Mouse (Mus musculus) C2C12 (cell line): ENCODE data around the gene Krtap10-10. TPM values are rescaled to one million over a fixed set of nuclear protein-coding genes. Genes with fewer than 3 reads are reported as not detected.
A peak's percentile ranks its signal among the peaks of the same experiment; 100 is the strongest.

Experiments used
- H3K27me3 ChIP-seq: one replicate; pipeline ENCODE4 v1.6.1; 2011; ENCODE audit not compliant: control insufficient read depth, insufficient read depth, insufficient read length
- H3K36me3 ChIP-seq: one replicate; pipeline ENCODE4 v1.6.1; 2011; ENCODE audit not compliant: control insufficient read depth, insufficient read depth
- H3K4me3 ChIP-seq: one replicate; pipeline ENCODE4 v1.5.1; 2011; ENCODE audit warnings: mild to moderate bottlenecking, control low read depth; ENCODE audit not compliant: poor library complexity, insufficient read depth, severe bottlenecking
- H3K79me2 ChIP-seq: one replicate; pipeline ENCODE4 v1.6.1; 2011; ENCODE audit not compliant: control insufficient read depth, insufficient read depth
- H3K79me3 ChIP-seq: one replicate; pipeline ENCODE4 v1.6.1; 2011; ENCODE audit warnings: low read depth, control low read depth
- H3ac ChIP-seq: one replicate; pipeline ENCODE3; 2011; ENCODE audit warnings: low read depth; ENCODE audit not compliant: control insufficient read depth, insufficient read length
- CEBPB ChIP-seq: IDR thresholded peaks from one replicate; pipeline ENCODE4 v1.6.1; 2011; ENCODE audit warnings: low read depth, mild to moderate bottlenecking, control low read depth, moderate library complexity
- CTCF ChIP-seq: IDR thresholded peaks from one replicate; pipeline ENCODE4 v1.5.1; 2011; ENCODE audit not compliant: control insufficient read depth, insufficient read depth, insufficient read length
- FOSL1 ChIP-seq: IDR thresholded peaks from one replicate; pipeline ENCODE4 v1.8.0; 2011; ENCODE audit warnings: mild to moderate bottlenecking, low read length; ENCODE audit not compliant: poor library complexity, insufficient read depth, severe bottlenecking
- MAX ChIP-seq: IDR thresholded peaks from one replicate; pipeline ENCODE4 v1.6.1; 2011; ENCODE audit warnings: mild to moderate bottlenecking, control low read depth
- MYOD1 ChIP-seq: IDR thresholded peaks from one replicate; pipeline ENCODE4 v1.6.1; 2011; ENCODE audit warnings: low read depth; ENCODE audit not compliant: control insufficient read depth, insufficient read length
- MYOG ChIP-seq: IDR thresholded peaks from one replicate; pipeline ENCODE4 v1.6.1; 2011; ENCODE audit not compliant: control insufficient read depth, insufficient read length; ENCODE audit errors: extremely low read depth
- USF1 ChIP-seq: IDR thresholded peaks from one replicate; pipeline ENCODE4 v1.6.1; 2011; ENCODE audit warnings: low read depth, mild to moderate bottlenecking, control low read depth, moderate library complexity
- polyA plus RNA-seq: library from polyadenylated mRNA; unstranded; fragments of >200 nt; fragmentation: generic; extraction: Trizol; gene quantifications from one replicate; pipeline ENCODE4 v1.2.1, GENCODE M21; 2012; ENCODE audit warnings: missing spikeins

Krtap10-10 gene
- polyA plus RNA-seq, 1 experiment, result not detected

DNA sequence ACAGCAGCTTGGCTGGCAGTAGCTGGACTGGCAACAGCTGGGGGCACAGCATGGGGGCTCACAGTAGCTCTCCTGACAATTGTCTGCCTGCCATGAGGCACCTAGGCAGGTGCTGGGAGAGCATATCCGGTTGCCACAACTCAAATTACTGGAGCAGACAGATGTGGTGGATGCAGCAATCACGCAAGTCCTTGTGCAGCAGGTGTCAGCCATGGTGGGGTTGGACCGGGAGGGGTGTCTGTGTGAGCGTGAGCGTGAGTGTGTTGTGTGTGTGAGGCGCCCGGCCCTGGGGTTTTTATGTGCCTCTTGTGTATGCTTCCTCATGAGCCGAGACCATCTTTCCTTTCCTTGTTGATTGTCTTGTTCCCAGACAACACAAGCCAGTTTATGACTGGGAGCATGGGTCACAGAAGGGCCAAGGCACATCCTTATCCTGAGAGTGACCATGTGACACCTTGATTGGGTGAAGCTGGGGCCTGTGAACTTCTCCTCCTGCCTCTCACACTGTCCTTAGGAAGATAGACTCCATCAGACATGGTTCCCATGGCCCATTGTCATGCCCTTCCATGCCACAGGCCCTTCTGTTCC, 36.7 kb upstream of the Krtap10-10 start, which contains the start of gene Gm19668:
Gene Gm19668, minus strand, starts transcription at position 213 of the 588 bp plus-strand sequence.
- peak; percentile 19 for TF ChIP-seq MYOD1
- no peak for TF ChIP-seq FOSL1
- H3K27me3 ChIP-seq, result peaks cover 7% of the 10 kb centered on the region
- H3K79me2 ChIP-seq, result no peaks in the 10 kb centered on the region
- H3K4me3 ChIP-seq, result no peak within 1 kb of the TSS
- no peaks in the 10 kb centered on the region for H3K79me3 ChIP-seq
- H3K36me3 ChIP-seq, result no peaks in the 10 kb centered on the region
- no peak within 1 kb of the TSS for H3ac ChIP-seq

- Histone ChIP-seq H3K36me3 (no peaks in the 10 kb centered on the region), H3K4me3 (no peak overlapping the region), H3K27me3 (no peaks in the 10 kb centered on the region), H3K79me2 (no peaks in the 10 kb centered on the region), H3ac (no peak overlapping the region), H3K79me3 (no peaks in the 10 kb centered on the region)
- TF ChIP-seq FOSL1 (no peak), MYOD1 (no peak), CEBPB (no peak), CTCF (no peak), MYOG (no peak), MAX (no peak), USF1 (no peak)
Observed at GRCm38 (mm10) chr10:77804095-77804494, 31.7 kb upstream of the Krtap10-10 start.

DNA sequence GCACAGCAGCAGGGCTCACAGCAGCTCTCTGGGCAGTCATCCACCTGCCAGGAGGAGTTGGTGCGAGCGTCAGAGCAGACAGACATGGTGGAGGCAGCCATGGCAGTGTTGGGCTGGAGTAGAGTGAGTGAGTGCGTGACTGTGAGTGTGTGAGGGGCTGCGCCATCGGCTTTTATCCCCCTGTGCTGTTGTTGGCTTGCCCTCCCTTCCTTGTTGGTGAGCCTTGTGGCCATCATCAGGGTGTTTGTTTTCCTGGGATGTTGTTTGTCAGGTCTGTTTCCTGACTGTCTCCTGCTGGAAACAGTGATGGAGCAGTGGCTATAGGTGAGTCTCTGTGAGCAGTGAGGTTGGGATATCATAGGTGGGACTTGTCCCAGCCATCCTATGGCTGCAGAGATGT, 24.0 kb upstream of the Krtap10-10 start, which contains the start of gene Gm9507:
Gene Gm9507, minus strand, starts transcription at position 101 of the 400 bp plus-strand sequence.
- TF ChIP-seq MYOD1, result no peak
- TF ChIP-seq FOSL1, result no peak
- no peak for TF ChIP-seq MAX
- no peak for TF ChIP-seq CEBPB
- TF ChIP-seq MYOG, result no peak
- no peak for TF ChIP-seq USF1
- TF ChIP-seq CTCF, result no peak
- H3ac ChIP-seq, result no peak within 1 kb of the TSS
- H3K36me3 ChIP-seq, result no peaks in the 10 kb centered on the region
- H3K79me3 ChIP-seq, result no peaks in the 10 kb centered on the region
- H3K79me2 ChIP-seq, result no peaks in the 10 kb centered on the region
- peaks cover 7% of the 10 kb centered on the region for H3K27me3 ChIP-seq
- H3K4me3 ChIP-seq, result no peak within 1 kb of the TSS

- no peaks in the 10 kb centered on the region for H3K36me3 ChIP-seq
- H3K27me3 ChIP-seq, result peaks cover 15% of the 10 kb centered on the region
- no peak within 1 kb of the TSS for H3ac ChIP-seq
- TF ChIP-seq MAX, result no peak
- no peak for TF ChIP-seq CTCF
- no peak within 1 kb of the TSS for H3K4me3 ChIP-seq
- H3K79me2 ChIP-seq, result no peaks in the 10 kb centered on the region
- H3K79me3 ChIP-seq, result no peaks in the 10 kb centered on the region
Observed at GRCm38 (mm10) chr10:77814382-77814781, 21.4 kb upstream of the Krtap10-10 start, which contains the start of gene Gm2696. TSS of gene Gm2696 (plus strand) at chr10:77814682.

DNA sequence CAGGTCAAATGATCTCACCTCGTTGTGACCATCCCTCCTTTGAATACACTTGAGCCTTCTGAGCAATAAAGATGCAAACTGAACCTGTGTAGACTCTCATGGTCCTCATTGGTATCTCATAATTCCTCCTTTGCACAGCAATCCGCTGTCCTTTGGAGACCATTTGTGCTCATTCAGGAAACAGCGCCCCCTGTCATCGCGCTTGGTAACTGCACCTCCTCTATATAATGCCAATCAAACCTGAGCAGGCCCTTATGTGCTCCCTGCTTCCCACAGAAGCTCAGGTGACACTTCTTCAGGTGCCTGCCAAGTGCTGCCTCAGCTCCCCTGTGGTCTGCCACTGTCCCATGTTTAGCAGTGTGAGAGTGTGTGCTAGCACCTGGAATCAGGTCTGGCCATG, 20.2 kb upstream of the Krtap10-10 start:
- TF ChIP-seq CTCF (no peak), MYOD1 (no peak), MAX (no peak), USF1 (no peak), MYOG (no peak)
- Histone ChIP-seq H3K4me3 (no peak overlapping the region), H3ac (no peak overlapping the region), H3K79me3 (no peaks in the 10 kb centered on the region), H3K79me2 (no peaks in the 10 kb centered on the region), H3K36me3 (no peaks in the 10 kb centered on the region), H3K27me3 (peaks cover 20% of the 10 kb centered on the region)

DNA sequence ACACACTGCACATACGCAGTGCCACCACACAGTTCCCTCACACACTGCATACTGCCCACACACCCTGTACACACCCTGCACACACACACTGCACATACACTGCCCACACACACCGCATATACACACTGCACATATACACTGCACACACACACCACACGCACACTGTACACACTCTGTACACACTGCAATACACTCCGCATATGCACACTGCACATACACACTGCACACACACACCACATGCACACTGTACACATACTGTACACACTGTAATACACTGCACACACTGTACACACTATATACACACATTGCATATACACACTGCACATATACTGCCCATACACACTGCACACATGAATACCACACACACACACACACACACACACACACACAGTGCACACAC, 17.2 kb upstream of the Krtap10-10 start:
- Histone ChIP-seq H3K27me3 (peaks cover 24% of the 10 kb centered on the region), H3K36me3 (no peaks in the 10 kb centered on the region), H3K4me3 (no peak overlapping the region), H3ac (no peak overlapping the region), H3K79me2 (no peaks in the 10 kb centered on the region), H3K79me3 (no peaks in the 10 kb centered on the region)
- TF ChIP-seq MYOD1 (no peak), MYOG (no peak), CTCF (no peak), MAX (no peak), USF1 (no peak), CEBPB (no peak), FOSL1 (no peak)
